ENCODE assay signal across 22 mouse cellular contexts in genomic region chr7:96595535-96596295, GRCm38 (mm10).
DNase-seq lines count a peak whose midpoint lies in the region; ATAC-seq lines count a peak whose summit lies in the region.
"Had no signal": no experiment of that assay in that cellular context is flagged by ENCODE, and none has a peak within 500 bp of the region (broad histone marks: within the 10 kb centered on the region; RNA-seq: fewer than 3 reads in every experiment).

No protein-coding gene starts in this region.

- DNase-seq in neural tube, embryonic 10.5 days (ENCODE audit: extremely low spot score, low spot score), result no peak
- DNase-seq in midbrain, embryonic 10.5 days (ENCODE audit: low spot score), result no peak
- no peak for DNase-seq in urinary bladder, postnatal 36 days (ENCODE audit: low spot score in 2 of 2)
- DNase-seq: adrenal gland, adult 8-10 months; cerebellum, adult 8-10 months; cerebellum, postnatal 25 days; gastrocnemius, postnatal 14 days; heart, postnatal 14 days; kidney, adult 9 months; kidney, postnatal 25 days; liver, postnatal 0 days; lung, postnatal 36 days had no signal

- H3K4me2 ChIP-seq in neural tube, embryonic 12.5 days (replicated peaks), result no peak overlapping the region
- H3K4me2 ChIP-seq in embryonic facial prominence, embryonic 13.5 days, result no peak overlapping the region
- no peak overlapping the region for H3K4me2 ChIP-seq in forebrain, embryonic 15.5 days (replicated peaks)
- H3K4me2 ChIP-seq in neural tube, embryonic 15.5 days, result no peak overlapping the region
- H3K4me2 ChIP-seq: embryonic facial prominence, embryonic 12.5 days; liver, embryonic 12.5 days; midbrain, embryonic 12.5 days had no signal

- H3K4me3 ChIP-seq in neural tube, embryonic 12.5 days, result no peak overlapping the region
- H3K4me3 ChIP-seq in embryonic facial prominence, embryonic 13.5 days, result no peak overlapping the region
- H3K4me3 ChIP-seq in forebrain, embryonic 15.5 days, result no peak overlapping the region
- H3K4me3 ChIP-seq in neural tube, embryonic 15.5 days (replicated peaks), result no peak overlapping the region
- no peak overlapping the region for H3K4me3 ChIP-seq in midbrain, embryonic 10.5 days
- H3K4me3 ChIP-seq: embryonic facial prominence, embryonic 12.5 days; erythroblast, embryonic 14.5 days; liver, embryonic 12.5 days; midbrain, embryonic 12.5 days; myocyte had no signal

- H3K9ac ChIP-seq in neural tube, embryonic 12.5 days, result no peak overlapping the region
- H3K9ac ChIP-seq in embryonic facial prominence, embryonic 13.5 days, result no peak overlapping the region
- no peak overlapping the region for H3K9ac ChIP-seq in forebrain, embryonic 15.5 days (replicated peaks)
- no peak overlapping the region for H3K9ac ChIP-seq in neural tube, embryonic 15.5 days (replicated peaks)
- H3K9ac ChIP-seq: embryonic facial prominence, embryonic 12.5 days; liver, embryonic 12.5 days; liver, postnatal 0 days; midbrain, embryonic 12.5 days had no signal

- ATAC-seq in neural tube, embryonic 12.5 days (ENCODE audit: low FRiP score, low read depth), result peak; percentile 42; the same call in 1 of the 2 replicates
- no peak for ATAC-seq in embryonic facial prominence, embryonic 13.5 days (ENCODE audit: insufficient number of reproducible peaks, insufficient read depth, low FRiP score, low TSS enrichment, low read depth)
- ATAC-seq in forebrain, embryonic 15.5 days (replicated peaks), result peak; percentile 81
- peak; percentile 32; the same call in 1 of the 2 replicates for ATAC-seq in neural tube, embryonic 15.5 days (ENCODE audit: low FRiP score)
- ATAC-seq: intestine, postnatal 0 days; liver, embryonic 12.5 days; liver, postnatal 0 days had no signal

- H3K27ac ChIP-seq in neural tube, embryonic 12.5 days, result no peak overlapping the region
- 0 out of 2 replicates have a peak overlapping the region, but pooled peaks have one; percentile 33 for H3K27ac ChIP-seq in embryonic facial prominence, embryonic 13.5 days
- H3K27ac ChIP-seq in forebrain, embryonic 15.5 days (replicated peaks), result peak overlapping the region; percentile 67
- no peak overlapping the region for H3K27ac ChIP-seq in neural tube, embryonic 15.5 days (replicated peaks)
- no peak overlapping the region for H3K27ac ChIP-seq in midbrain, embryonic 10.5 days (replicated peaks)
- H3K27ac ChIP-seq: embryonic facial prominence, embryonic 12.5 days; liver, embryonic 12.5 days; midbrain, embryonic 12.5 days had no signal

- no peaks in the 10 kb centered on the region for H3K9me3 ChIP-seq in neural tube, embryonic 12.5 days
- H3K9me3 ChIP-seq in embryonic facial prominence, embryonic 13.5 days, result no peaks in the 10 kb centered on the region
- no peaks in the 10 kb centered on the region for H3K9me3 ChIP-seq in forebrain, embryonic 15.5 days
- no peaks in the 10 kb centered on the region for H3K9me3 ChIP-seq in neural tube, embryonic 15.5 days (replicated peaks)
- no peaks in the 10 kb centered on the region for H3K9me3 ChIP-seq in midbrain, embryonic 10.5 days (replicated peaks)
- H3K9me3 ChIP-seq: embryonic facial prominence, embryonic 12.5 days; liver, embryonic 12.5 days; midbrain, embryonic 12.5 days had no signal

- peaks cover 13% of the 10 kb centered on the region for H3K4me1 ChIP-seq in neural tube, embryonic 12.5 days
- H3K4me1 ChIP-seq in embryonic facial prominence, embryonic 13.5 days, result peaks cover 14% of the 10 kb centered on the region
- peaks cover 27% of the 10 kb centered on the region for H3K4me1 ChIP-seq in forebrain, embryonic 15.5 days
- H3K4me1 ChIP-seq in neural tube, embryonic 15.5 days, result peaks cover 11% of the 10 kb centered on the region; the same call in 1 of the 2 replicates
- peaks cover 13% of the 10 kb centered on the region for H3K4me1 ChIP-seq in midbrain, embryonic 10.5 days
- H3K4me1 ChIP-seq: liver, embryonic 12.5 days had no signal

- no peaks in the 10 kb centered on the region for H3K36me3 ChIP-seq in neural tube, embryonic 12.5 days
- no peaks in the 10 kb centered on the region for H3K36me3 ChIP-seq in embryonic facial prominence, embryonic 13.5 days
- 0 out of 2 replicates have a peak, but pooled peaks cover 3% of the 10 kb centered on the region for H3K36me3 ChIP-seq in forebrain, embryonic 15.5 days
- H3K36me3 ChIP-seq in neural tube, embryonic 15.5 days, result no peaks in the 10 kb centered on the region
- H3K36me3 ChIP-seq in midbrain, embryonic 10.5 days, result no peaks in the 10 kb centered on the region
- H3K36me3 ChIP-seq: embryonic facial prominence, embryonic 12.5 days; liver, embryonic 12.5 days; midbrain, embryonic 12.5 days had no signal

- H3K27me3 ChIP-seq in neural tube, embryonic 12.5 days (replicated peaks), result no peaks in the 10 kb centered on the region
- H3K27me3 ChIP-seq in embryonic facial prominence, embryonic 13.5 days, result no peaks in the 10 kb centered on the region
- H3K27me3 ChIP-seq in forebrain, embryonic 15.5 days, result no peaks in the 10 kb centered on the region
- no peaks in the 10 kb centered on the region for H3K27me3 ChIP-seq in neural tube, embryonic 15.5 days (replicated peaks)
- no peaks in the 10 kb centered on the region for H3K27me3 ChIP-seq in midbrain, embryonic 10.5 days (ENCODE audit: low read depth, poor library complexity, severe bottlenecking)
- H3K27me3 ChIP-seq: embryonic facial prominence, embryonic 12.5 days; midbrain, embryonic 12.5 days had no signal

- WGBS in neural tube, embryonic 12.5 days, result 55% methylated on average over 9 of the region's 9 CpGs
- 79% methylated on average over 9 of the region's 9 CpGs for WGBS in embryonic facial prominence, embryonic 13.5 days
- 25% methylated on average over 9 of the region's 9 CpGs for WGBS in forebrain, embryonic 15.5 days
- WGBS in neural tube, embryonic 15.5 days, result 36% methylated on average over 9 of the region's 9 CpGs
- WGBS in midbrain, embryonic 10.5 days, result 85% methylated on average over 9 of the region's 9 CpGs

Comparison
In these comparisons a context has a peak if more than half of its experiments do, and no peak if none do; other contexts are left out.
1. H3K27ac ChIP-seq: peak in embryonic facial prominence, embryonic 13.5 days (single experiment) and forebrain, embryonic 15.5 days (single experiment); none in neural tube, embryonic 12.5 days (single experiment), neural tube, embryonic 15.5 days (single experiment) and midbrain, embryonic 10.5 days (single experiment).